Mouse (Mus musculus): ENCODE data around the gene Gm17657. TPM values are rescaled to one million over a fixed set of nuclear protein-coding genes. Genes with fewer than 3 reads are reported as not detected.
A peak's percentile ranks its signal among the peaks of the same experiment; 100 is the strongest.
"Not testable (repeated sequence)": the region's sequence is repeated elsewhere in the genome, so short reads cannot be mapped to it uniquely, and the experiment has no call there.

Gene Gm17657
- total RNA-seq, 2 experiments from 2014 or later = not detected

DNA sequence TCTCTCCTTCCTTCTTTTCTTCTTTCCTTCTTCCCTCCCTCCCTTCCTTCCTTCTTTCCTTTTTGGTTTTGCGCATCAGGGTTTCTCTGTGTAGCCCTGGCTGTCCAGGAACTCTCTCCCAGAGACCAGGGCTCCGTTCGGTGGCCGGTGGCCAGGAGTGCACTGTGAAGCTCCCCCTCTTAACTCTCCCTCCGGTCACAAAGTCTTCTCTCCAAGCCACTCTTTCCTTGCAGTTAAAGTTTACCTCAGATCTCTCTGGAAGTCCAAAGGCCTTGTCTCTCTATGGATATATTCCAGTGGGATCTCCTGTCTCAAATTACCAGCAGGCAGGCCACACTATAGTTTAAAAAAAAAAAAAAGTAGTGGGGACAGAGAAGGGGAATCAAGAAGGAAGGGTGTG, 4.2 kb downstream of the Gm17657 start:
- DNase-seq = no peak

DNA sequence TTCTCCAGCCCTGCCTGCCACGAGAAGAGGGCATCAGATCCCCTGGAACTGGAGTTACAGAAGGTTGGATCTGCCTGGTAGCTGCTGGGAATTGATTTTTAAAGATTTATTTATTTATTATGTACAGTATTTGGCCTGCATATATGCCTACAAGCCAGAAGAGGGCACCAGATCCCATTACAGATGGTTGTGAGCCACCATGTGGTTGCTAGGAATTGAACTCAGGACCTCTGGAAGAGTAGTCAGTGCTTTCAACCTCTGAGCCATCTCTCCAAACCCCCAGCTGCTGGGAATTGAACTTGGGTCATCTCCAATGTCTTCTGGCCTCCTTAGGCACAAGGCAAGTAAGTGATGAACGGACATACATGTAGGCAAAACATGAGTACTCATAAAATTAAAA, 5.4 kb downstream of the Gm17657 start:
- no peak for DNase-seq

DNA sequence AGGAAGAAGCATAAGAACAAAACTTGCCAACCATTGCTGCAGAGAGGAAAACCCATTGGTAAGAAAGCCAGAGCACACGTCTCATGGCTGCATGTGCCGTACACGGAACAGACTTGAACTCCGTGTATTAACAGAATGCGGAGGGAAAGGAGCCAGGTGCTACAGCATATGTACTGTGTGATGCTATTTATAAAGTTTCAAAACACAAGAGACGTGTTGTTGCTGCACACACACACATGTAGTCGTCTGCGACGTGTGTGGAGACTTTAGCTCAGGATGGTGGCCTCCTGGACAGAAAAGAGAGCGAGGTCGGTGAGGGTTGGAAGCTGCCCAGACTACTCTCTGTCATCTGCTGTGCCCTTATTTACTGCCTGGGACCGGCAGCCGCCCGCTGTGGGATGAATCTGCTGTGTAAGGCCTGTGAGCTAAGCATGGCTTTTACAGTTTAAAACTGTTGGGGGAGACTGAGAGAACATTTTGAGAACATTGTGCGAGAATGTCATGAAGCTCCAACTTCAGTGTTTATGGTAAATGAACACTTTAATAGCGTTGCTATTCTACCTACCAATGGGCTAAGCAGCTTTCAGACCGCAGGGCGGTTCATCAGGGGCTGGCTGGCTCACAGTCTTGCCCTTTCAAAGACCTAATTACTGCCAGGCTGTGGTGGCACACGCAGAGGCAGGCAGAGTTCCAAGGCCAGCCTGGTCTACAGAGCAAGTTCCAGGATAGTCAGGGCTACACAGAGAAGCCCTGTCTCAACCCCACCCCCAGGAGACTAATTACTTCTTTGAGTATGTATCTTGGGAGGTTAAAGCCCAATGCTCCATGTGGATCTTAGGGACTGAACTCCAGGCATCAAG, 6.4 kb downstream of the Gm17657 start:
- no peak for DNase-seq

DNA sequence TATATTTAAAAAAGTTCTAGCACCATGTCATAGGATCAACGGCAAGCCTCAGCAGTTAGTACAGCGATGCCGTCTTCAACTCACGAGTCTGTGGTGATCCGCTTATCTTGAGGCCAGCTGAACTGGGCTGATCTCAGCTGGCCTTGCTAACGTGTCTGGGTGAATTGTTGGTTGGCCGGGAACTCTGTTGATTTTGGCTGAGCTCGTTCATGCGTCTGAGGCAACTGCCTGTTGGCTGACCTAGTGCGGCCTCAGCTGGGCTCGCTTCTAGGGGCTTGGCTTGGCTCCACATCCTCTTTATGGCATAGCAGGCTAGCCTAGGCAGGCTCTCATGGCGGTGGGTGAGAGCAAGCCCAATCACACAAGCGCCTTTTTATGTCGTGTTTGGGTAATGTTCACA, 8.0 kb downstream of the Gm17657 start:
- peak; percentile 90 for DNase-seq

DNA sequence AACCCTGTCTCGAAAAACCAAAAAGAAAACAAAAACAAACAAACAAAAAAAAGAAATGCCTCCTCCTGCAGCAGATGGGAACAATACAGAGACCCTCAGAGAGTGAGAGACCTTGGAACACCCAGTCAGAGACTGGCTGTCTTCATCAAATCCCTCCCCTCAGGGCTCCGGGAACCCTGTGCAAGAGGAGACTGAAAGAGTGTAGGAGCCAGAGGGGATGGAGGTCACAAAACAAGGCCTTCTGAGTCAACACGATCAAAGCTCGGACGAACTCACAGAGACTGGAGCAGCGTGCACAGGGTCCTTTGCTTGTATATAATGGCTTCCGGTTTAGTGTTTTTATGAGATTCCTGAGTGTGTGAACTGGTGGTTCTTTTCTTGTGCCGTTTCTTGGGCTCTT, 9.0 kb downstream of the Gm17657 start:
- peak; percentile 33 for DNase-seq

DNA sequence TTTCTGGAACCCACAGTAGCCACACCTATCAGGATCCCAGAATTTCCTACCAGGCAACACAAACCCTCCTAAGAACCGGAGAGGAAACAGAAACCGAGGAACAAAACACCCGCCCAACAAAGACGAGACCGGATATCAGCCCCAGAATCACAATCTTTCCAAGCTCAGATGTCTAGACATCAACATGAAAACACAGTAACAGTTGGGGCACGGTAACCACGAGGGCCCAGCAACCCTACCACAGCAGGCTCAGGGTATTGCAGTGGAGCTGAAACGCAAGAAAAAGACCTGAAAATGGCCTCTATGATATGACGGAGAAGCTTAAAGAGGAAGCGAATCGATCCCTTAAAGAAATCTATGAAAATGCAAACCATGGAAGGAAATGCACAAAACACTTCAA, 15.6 kb downstream of the Gm17657 start:
- DNase-seq = no peak

DNA sequence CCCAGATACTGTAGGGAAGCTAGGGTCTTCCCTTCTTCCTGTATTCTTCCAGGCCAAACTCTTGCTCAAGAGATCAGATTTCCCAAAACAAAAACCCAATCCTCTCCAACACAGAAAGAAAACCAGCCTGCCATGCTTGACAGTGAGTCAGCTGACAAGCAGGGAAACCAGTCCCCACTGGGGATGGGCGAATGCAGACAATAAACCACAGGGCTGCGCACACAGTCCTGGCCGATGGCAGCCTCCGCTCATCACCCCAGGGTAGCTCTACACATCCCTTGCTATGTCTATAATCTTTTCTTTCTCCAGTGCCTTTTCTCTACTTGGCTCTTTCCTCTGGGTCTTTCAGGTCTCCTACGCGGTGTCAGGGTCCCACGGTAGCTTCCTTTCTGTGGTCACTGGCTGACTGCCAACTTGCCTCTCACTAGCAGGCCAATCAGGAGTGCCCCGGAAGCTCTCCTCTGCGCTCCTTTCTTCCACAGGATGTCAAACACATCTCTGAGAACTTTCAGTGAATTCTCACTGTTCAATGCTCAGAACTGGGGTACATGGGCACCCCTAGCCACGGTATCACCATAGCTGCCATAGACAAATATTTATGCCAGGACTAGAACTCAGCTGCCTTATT, 17.6 kb downstream of the Gm17657 start:
- no peak for DNase-seq

DNA sequence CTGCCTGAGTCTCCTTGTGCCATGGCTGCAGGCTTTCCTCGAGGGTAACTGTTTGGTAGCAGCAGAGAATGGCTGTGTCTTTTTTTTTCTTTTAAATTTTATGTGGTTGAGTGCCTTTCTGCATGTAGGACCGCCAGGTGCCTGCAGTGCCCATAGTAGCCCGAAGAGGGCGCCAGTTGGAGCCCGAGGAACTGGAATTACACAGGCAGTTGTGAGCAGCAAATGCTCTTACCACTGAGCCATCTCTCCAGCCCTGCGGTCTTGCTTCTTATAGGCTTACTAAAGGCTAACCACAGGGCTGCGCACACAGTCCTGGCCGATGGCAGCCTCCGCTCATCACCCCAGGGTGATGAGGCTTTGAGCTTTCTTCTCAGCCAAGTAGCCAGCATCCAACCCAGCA, 18.2 kb downstream of the Gm17657 start:
- no peak for DNase-seq

DNA sequence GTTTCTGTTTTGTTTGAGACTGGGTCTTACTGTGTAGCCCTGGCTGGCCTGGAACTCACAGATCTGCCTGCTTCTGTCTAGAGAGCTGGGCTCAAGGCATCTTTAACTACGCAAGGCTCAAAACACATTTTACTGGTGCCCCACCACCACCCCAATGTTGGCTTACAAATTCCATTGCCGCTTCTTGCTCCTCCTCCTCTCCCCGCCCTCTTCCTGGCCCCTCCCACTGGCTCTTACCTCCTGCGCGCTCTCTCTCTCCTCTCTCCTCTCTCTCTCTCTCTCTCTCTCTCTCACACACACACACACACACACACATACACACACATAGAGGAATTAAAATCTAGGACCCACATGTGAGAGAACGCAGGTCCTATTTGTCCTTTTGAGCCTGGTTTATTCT, 18.9 kb downstream of the Gm17657 start:
- no peak for DNase-seq

DNA sequence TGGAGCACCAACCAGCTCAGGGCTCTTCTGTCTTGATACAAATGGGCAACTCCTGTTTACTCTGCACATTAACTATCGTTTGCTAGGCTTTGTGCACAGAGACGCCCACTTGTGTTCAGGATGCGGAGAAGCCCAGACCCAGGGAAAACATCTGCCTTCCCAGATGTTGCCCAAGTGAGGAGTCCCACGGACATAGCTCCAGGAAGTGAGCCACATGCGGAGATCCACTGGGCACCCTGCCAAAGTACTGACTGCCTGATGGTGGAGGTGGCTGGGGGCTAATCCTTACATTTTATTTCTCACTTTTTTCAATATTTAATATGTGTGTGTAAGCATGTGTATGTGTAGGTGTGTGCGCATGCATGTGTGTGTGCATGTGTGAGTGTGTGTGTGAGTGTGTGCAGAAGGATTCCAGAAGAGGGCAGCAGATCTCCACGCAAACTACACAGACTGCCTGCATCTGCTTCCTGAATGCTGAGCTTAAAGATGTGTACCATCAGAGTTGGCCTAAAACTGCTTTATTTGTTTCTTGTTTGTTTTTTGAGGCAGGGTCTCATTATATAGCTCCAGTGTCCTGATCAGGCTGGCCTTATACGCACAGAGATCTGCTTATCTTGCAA, 20.8 kb downstream of the Gm17657 start:
- DNase-seq = peak; percentile 47

DNA sequence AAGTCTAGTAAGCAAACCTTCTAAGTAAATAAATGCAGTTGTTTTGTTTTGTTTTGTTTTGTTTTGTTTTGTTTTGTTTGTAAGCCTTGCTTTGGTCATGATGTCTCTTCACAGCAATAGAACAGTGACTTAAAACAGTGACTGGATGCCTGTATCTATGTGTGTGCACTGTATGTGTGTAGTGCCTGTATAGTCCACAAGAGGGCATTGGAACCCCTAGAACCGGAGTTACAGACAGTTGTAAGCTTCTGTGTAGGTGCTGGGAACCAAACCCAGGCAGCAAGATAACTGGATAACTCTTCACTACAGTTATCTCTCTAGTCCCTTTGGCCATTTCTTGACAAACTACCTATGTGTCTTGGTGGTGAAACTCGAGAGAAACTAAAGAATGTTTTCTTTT, 23.8 kb downstream of the Gm17657 start:
- DNase-seq = no peak

DNA sequence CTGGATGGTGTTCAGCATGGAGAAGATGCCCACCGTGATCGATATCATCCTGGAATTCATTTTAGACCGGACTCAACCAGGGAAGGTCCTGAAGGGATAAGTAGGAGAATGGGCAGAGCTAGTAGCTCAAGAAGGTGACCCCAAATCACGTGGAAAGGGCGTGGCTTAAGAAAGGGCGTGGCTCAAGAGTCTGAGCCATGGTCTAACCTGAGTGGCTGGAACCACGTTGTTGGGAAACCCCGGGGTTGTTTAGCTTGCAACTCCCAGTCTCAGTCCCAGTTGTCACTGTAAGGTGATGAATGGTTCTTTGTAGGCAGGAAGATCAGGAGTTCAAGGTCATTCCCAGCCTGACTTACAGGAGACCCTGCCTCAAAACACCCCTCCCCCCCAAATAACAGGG, 29.7 kb downstream of the Gm17657 start:
- no peak for DNase-seq

DNA sequence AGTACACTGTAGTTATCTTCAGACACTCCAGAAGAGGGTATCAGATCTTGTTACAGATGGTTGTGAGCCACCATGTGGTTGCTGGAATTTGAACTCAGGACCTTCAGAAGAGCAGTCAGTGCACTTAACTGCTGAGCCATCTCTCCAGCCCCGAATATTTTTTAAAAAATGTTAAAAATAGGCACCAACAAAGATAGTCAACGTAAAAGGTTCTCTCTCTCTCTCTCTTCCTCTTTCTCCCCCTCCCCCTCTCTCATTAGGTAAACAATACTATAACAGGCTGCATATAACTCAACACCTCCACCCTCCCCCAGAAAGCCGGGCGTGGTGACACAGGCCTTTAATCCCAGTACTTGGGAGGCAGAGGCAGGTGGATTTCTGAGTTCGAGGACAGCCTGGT, 30.8 kb downstream of the Gm17657 start:
- DNase-seq = not testable (repeated sequence)

DNA sequence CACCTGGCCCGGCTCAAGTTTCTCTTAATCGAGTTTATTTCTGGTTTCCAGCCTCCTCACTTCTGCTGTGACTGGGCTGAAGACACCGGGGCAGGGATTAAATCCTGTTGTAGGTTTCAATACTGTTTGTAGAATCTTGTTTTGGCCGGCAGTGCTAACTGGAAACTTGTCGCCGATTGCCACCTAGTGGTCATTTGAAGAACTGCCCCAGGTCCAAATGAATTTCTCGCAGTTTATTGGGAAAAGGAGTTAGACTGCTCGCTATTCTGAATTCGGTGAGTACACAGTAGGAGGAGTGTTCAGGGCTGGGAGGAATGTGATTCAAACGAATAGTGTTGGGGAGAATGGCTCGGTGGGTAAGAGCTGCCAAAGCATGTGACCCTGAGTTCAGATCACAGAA, 35.0 kb downstream of the Gm17657 start:
- DNase-seq = peak; percentile 89

DNA sequence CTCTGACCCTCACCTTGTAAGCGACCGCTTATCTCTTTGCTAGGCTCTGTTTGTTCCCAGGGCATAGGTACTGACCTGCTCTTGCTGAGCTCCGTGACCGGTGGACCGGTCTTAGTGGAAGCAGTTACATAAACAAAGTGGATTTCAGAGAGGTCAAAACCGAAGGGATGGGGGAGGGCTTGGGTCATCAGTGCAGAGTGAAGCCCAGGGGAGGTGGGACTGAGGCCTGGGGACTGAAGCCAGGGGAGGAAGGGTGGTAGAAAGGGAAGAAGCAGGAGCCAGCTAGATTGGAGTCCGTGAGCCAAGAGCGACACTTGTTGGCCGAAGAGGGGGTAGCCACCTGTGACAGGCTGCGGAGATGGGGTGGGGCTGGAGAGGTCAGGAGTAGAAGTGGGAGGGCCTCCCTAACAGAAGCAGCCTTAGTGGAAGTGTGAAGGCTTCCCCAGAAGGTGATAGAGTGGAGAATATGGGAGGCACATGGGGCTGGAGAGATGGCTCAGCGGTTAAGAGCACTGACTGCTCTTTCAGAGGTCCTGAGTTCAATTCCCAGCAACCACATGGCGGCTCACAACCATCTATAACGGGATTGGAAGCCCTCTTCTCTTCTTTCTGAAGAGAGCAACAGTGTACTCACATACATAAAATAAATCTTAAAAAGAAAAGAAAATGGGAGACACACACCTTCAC, 36.3 kb downstream of the Gm17657 start:
- peak; percentile 82 for DNase-seq

DNA sequence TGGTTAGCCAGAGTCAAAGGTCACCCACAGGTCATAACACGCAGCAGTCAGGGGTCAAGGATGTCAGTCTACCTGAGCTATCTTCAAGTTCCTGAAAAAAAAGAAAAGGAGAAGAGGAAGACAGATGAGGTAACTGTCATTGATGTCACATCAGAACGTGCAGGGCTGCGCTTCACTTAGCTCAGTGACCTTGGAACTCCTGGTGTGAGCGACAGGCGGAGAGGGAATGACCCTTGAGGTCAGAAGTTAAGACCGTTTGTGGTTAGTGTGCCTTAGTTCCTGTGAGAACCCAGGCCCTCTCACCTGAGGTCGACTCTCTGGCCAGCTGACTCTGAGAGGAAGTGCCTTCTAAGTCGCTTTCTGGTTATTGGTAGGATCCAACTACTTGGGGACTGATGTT, 38.7 kb downstream of the Gm17657 start:
- no peak for DNase-seq

DNA sequence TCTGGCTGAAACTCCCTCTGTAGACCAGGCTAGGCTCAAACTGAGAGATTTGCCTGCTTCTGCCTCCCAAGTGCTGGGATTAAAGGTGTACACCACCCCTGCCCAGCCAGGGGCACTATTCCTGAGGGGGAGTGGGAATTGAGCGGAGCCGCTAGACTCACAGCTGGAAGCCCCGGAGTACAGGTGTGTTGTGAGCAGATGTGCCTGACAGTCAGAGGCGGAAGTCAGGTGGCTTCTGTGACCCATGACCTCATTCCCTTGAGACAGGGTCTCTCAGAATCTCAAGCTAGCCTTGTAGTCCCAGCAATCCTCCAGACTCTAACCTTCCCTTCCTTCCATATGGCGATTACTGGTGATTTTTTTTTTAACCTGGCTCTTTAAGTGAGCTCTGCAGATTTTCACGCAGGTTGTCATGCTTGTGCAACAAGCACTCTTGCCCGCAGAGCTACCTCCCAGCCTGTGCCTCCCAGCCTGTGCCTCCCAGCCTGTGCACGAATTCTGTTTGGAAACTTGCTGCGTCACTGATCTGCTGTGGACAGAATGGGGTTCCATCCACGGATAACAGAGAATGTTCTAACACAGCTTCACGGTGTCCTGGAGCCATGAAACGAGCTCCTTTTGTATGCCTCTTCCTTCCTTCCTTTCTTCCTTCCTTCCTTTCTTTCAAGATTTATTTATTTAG, 40.4 kb downstream of the Gm17657 start:
- DNase-seq = no peak

DNA sequence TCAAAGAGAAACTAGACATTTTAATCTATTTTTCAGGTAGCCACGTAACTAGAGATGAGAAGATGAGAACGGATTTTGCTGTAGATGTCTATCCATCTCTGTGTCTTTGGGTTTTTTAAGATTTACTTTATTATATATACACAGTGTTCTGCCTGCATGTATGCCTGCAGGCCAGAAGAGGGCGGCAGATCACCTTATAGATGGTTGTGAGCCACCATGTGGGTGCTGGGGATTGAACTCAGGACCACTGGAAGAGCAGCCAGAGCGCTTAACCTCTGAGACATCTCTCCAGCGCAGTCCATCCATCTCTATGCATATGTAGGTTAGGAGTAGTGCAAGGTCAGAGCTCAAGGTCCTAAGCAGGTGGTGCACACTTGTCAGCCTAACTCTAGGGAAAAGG, 45.7 kb downstream of the Gm17657 start:
- DNase-seq = no peak

DNA sequence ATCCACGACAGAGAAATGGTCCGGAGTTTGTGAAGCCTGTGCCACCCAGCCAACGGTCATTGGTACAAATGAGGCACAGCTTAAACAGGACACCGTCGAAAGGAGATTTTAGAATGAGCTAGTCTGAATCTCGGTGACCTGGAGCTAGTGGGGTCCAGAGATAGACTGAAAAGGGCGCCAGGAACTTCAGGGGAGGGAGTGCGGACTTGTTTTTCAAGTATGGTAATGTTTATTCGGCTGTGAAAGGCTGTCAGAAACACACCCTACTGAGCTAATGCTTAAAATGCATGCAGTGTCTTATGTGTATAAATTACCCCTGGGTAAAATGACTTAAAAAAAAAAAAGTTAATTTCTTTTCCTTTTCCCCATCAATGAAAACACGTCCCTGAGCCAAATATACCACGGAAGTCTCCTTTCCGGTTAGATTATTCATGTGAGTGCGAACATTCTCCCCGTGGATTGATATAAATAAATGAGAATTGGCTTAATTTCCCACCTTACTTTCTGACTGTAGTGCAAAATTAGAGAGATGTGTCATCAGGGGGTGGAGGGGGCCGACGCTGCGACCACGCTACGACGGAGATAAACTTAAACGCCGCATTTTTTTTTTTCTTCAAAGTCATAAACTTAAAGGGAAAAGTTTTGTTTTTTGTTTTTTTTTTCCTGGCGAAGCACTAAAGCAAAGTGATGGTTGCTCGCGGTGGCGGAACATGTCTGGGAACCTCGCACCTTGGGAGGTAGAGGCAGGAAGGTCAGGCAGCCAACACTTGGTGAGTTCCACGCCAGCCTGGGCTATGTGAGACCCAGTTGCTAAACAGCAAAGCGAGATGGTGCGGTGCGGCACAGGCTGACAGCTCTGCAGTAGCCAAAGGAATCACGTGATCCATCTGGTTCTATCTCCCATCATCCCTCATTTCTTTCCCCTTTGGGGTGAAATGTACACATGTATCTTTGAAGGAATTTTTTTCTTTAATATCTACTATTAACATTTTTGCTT, 46.5 kb downstream of the Gm17657 start:
- DNase-seq = no peak

DNA sequence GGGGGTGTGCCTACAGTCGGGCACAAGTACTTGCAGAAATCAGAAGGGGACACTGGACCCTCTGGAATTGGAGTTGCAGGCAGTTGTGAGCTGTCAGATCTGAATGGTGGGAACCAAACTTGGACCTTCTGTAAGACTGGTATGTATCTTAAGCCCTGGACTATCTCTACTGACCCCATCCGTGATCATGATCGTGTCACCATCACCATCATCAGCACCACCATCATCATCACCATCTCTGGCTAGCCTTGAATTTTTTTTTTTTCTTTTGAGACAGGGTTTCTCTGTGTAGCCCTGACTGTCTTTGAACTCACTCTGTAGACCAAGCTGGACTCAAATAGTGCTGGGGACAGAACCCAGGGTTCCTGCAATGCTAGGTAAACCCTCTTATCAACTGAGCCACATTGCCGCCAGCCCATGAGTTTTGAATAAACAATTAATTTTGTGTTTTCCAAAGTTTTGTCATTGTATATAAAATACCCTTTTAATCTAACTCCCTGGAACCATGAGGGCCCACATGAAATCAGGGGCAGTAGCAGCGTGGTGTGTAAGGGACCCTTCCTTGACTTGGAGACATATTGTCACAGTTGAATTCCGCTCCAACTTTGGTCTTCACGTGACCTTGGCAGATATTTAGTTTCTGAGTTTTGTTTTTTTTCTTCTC, 47.3 kb downstream of the Gm17657 start:
- DNase-seq = no peak

Measured in adrenal gland, postnatal 10 days (tissue).